8 mouse cellular contexts compared by ENCODE assay signal in the genomic region with DNA sequence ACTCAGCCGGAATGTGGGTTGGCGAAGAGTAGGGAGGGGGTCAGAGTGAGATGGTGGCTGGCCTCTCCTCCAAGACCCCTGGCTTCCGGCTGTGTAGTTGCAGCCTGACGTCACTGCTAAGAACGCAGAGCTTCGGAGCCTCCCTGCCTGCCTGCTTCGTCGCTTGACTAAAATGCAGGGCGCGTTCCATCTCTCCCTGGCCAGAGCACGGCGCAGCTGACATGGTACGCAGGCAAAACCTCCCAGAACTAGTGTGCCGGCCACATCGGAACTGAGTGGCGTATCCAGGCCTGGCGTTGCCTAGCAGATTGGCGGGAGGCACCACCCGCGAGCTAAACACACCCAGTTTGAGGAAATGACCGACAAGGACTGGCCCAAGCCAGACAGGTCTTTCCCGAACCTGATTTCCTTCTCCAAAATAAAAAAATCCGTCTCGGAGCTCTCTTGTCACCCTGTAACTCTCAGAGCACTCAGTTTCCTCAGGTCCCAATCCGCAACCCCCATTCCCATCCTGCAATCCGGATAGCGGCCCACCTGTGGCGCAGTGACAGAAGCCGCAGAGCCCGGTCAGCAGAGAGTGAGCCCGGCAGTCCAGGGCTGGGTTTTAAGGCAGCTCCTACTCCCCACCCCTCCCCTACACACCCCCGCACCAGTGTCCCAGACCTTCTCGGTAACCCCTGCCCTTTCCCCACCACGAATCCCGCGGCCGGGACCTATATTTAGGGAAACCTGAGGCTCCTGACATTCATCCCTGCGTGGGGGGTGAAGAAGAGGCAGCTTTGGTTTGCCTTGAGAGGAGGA. TPM values are rescaled to one million over a fixed set of nuclear protein-coding genes. Genes with fewer than 3 reads are reported as not detected.
DNase-seq lines count a peak whose midpoint lies in the region; ATAC-seq and TF ChIP-seq lines count a peak whose summit lies in the region.

No protein-coding gene starts in this region.

- H3K4me1 ChIP-seq in kidney, postnatal 0 days (replicated peaks; ENCODE audit: insufficient read depth, low read length): peaks cover 4% of the 10 kb centered on the region; the same call in 1 of the 2 replicates
- H3K4me1 ChIP-seq in ES-E14 (ENCODE audit: control insufficient read depth in 2 of 2, insufficient read depth in 2 of 2, low read length in 2 of 2, poor library complexity in 1 of 2): peaks cover 0 to 13% of the 10 kb centered on the region in 2 experiments; a peak in 1 of 4 replicates
- H3K4me1 ChIP-seq in intestine, embryonic 15.5 days (replicated peaks): peaks cover 33% of the 10 kb centered on the region
- H3K4me1 ChIP-seq in midbrain, embryonic 15.5 days: peaks cover 37% of the 10 kb centered on the region

- H3K4me2 ChIP-seq in kidney, postnatal 0 days (ENCODE audit: low read length): peak overlapping the region; percentile 71
- peak overlapping the region; percentile 80 for H3K4me2 ChIP-seq in intestine, embryonic 15.5 days (replicated peaks)
- peak overlapping the region; percentile 83 for H3K4me2 ChIP-seq in midbrain, embryonic 15.5 days

- peak; percentile 38; the same call in 1 of the 2 replicates for TF ChIP-seq CTCF in kidney, postnatal 0 days (IDR thresholded peaks at IDR 0.05; ENCODE audit: low read depth)

- peak overlapping the region; percentile 96 for H3K27ac ChIP-seq in kidney, postnatal 0 days
- H3K27ac ChIP-seq in ES-E14 (ENCODE audit: insufficient read depth, low read depth, low read length, poor library complexity, severe bottlenecking): peak overlapping the region; percentile 92
- H3K27ac ChIP-seq in intestine, embryonic 15.5 days: peak overlapping the region; percentile 99
- peak overlapping the region; percentile 93 for H3K27ac ChIP-seq in midbrain, embryonic 15.5 days

- peak; percentile 89 for ATAC-seq in kidney, postnatal 0 days (replicated peaks; ENCODE audit: low FRiP score, low read depth)
- ATAC-seq in intestine, embryonic 15.5 days: peak; percentile 91
- peak; percentile 90 for ATAC-seq in midbrain, embryonic 15.5 days (replicated peaks)

- H3K36me3 ChIP-seq in kidney, postnatal 0 days (ENCODE audit: insufficient read depth, low read length): peaks cover 18% of the 10 kb centered on the region
- H3K36me3 ChIP-seq in ES-E14 (ENCODE audit: control insufficient read depth, insufficient read depth, low read length, poor library complexity, severe bottlenecking): peaks cover 37% of the 10 kb centered on the region
- peaks cover 24% of the 10 kb centered on the region for H3K36me3 ChIP-seq in intestine, embryonic 15.5 days
- peaks cover 11% of the 10 kb centered on the region for H3K36me3 ChIP-seq in midbrain, embryonic 15.5 days (replicated peaks)

- in situ Hi-C loops in ES-E14 (cut with MboI; ENCODE audit: low sequenced_read_pairs in 2 of 2, unreplicated experiment in 2 of 2): no loop called here

- peak; percentile 97 for DNase-seq in kidney, postnatal 0 days (ENCODE audit: low spot score)
- DNase-seq in kidney, adult 11 months: no peak
- DNase-seq in ES-E14 (ENCODE audit: low read depth, low spot score) (peak; percentile 78), MN1 (ENCODE audit: low spot score) (no peak)
- peak; percentile 74 to 80 for DNase-seq in cerebellum, adult 18-20 months
- DNase-seq in frontal cortex, postnatal 14 days (ENCODE audit: low spot score in 2 of 2): peak; percentile 81 to 87

- no peaks in the 10 kb centered on the region for H3K9me3 ChIP-seq in kidney, postnatal 0 days (replicated peaks; ENCODE audit: low read length)
- no peaks in the 10 kb centered on the region for H3K9me3 ChIP-seq in ES-E14 (ENCODE audit: control insufficient read depth, insufficient read depth, low read depth, low read length)
- no peaks in the 10 kb centered on the region for H3K9me3 ChIP-seq in intestine, embryonic 15.5 days
- H3K9me3 ChIP-seq in midbrain, embryonic 15.5 days: no peaks in the 10 kb centered on the region

- H3K27me3 ChIP-seq in kidney, postnatal 0 days (ENCODE audit: insufficient read depth, low read length): no peaks in the 10 kb centered on the region
- no peaks in the 10 kb centered on the region for H3K27me3 ChIP-seq in intestine, embryonic 15.5 days (replicated peaks)
- H3K27me3 ChIP-seq in midbrain, embryonic 15.5 days (replicated peaks): no peaks in the 10 kb centered on the region

- peak overlapping the region; percentile 62 for H3K9ac ChIP-seq in kidney, postnatal 0 days (ENCODE audit: low read depth, low read length)
- H3K9ac ChIP-seq in ES-E14 (ENCODE audit: insufficient read depth, low read depth, low read length, poor library complexity, severe bottlenecking): peak overlapping the region; percentile 76
- H3K9ac ChIP-seq in intestine, embryonic 15.5 days: peak overlapping the region; percentile 68
- peak overlapping the region; percentile 65 for H3K9ac ChIP-seq in midbrain, embryonic 15.5 days

- peak overlapping the region; percentile 75 for H3K4me3 ChIP-seq in kidney, postnatal 0 days (replicated peaks; ENCODE audit: low read depth, low read length)
- H3K4me3 ChIP-seq in ES-E14 (ENCODE audit: insufficient read depth in 1 of 2, low read depth in 1 of 2, low read length in 2 of 2, poor library complexity in 1 of 2, severe bottlenecking in 1 of 2): peak overlapping the region; percentile 70 to 89
- H3K4me3 ChIP-seq in intestine, embryonic 15.5 days (replicated peaks): peak overlapping the region; percentile 83
- H3K4me3 ChIP-seq in midbrain, embryonic 15.5 days: peak overlapping the region; percentile 66

- WGBS in kidney, postnatal 0 days: 2% methylated on average over 36 of the region's 38 CpGs
- 1% methylated on average over 38 of the region's 38 CpGs for WGBS in intestine, embryonic 15.5 days
- 2% methylated on average over 37 of the region's 38 CpGs for WGBS in midbrain, embryonic 15.5 days

TF ChIP-seq in ES-E14, 5 proteins besides CTCF, POLR2A, EP300 and RAD21:
- TF ChIP-seq MAFK (IDR thresholded peaks at IDR 0.05; ENCODE audit: insufficient read depth, low read depth, low read length): peak; percentile 75
- no peak for TF ChIP-seq ZC3H11A (IDR thresholded peaks at IDR 0.05; ENCODE audit: borderline replicate concordance, low read depth, low read length)

RNA-seq across cellular contexts. Expression of a gene that starts 2.2 kb away (rescaled TPM):
- polyA plus RNA-seq in kidney, postnatal 0 days (2015; fragmentation: Nextera tagmentation; extraction: Ambion mirVana): 0.11 and 0.14 TPM in 2 replicates
- 1.9 and 2.5 TPM in 2 replicates for total RNA-seq in ES-E14 (2012; rRNA removed)
- 1.2 and 1.5 TPM in 2 replicates for polyA plus RNA-seq in intestine, embryonic 15.5 days (2015; fragmentation: Nextera tagmentation; extraction: Ambion mirVana)
- polyA plus RNA-seq in midbrain, embryonic 15.5 days (2015; fragmentation: Nextera tagmentation; extraction: Ambion mirVana): 60.4 and 65.4 TPM in 2 replicates

RNA-seq across cellular contexts. Expression of a gene that starts 7.4 kb away (rescaled TPM):
- 189 and 192 TPM in 2 replicates for polyA plus RNA-seq in kidney, postnatal 0 days (2015; fragmentation: Nextera tagmentation; extraction: Ambion mirVana)
- 260 and 291 TPM in 2 replicates for total RNA-seq in ES-E14 (2012; rRNA removed)
- polyA plus RNA-seq in intestine, embryonic 15.5 days (2015; fragmentation: Nextera tagmentation; extraction: Ambion mirVana): 248 and 256 TPM in 2 replicates
- polyA plus RNA-seq in midbrain, embryonic 15.5 days (2015; fragmentation: Nextera tagmentation; extraction: Ambion mirVana): 191 and 192 TPM in 2 replicates

RNA-seq across cellular contexts. Expression of a gene that starts 18.4 kb away (rescaled TPM):
- 0.21 and 0.26 TPM in 2 replicates for polyA plus RNA-seq in kidney, postnatal 0 days (2015; fragmentation: Nextera tagmentation; extraction: Ambion mirVana)
- total RNA-seq in ES-E14 (2012; rRNA removed): 0.89 and 1.7 TPM in 2 replicates
- 0.34 and 0.43 TPM in 2 replicates for polyA plus RNA-seq in intestine, embryonic 15.5 days (2015; fragmentation: Nextera tagmentation; extraction: Ambion mirVana)
- polyA plus RNA-seq in midbrain, embryonic 15.5 days (2015; fragmentation: Nextera tagmentation; extraction: Ambion mirVana): 0.37 and 0.57 TPM in 2 replicates

RNA-seq across cellular contexts. Expression of a gene that starts 22.9 kb away (rescaled TPM):
- polyA plus RNA-seq in kidney, postnatal 0 days (2015; fragmentation: Nextera tagmentation; extraction: Ambion mirVana): 158 and 188 TPM in 2 replicates
- total RNA-seq in ES-E14 (2012; rRNA removed): 19.4 and 20.8 TPM in 2 replicates
- 66.9 and 71.2 TPM in 2 replicates for polyA plus RNA-seq in intestine, embryonic 15.5 days (2015; fragmentation: Nextera tagmentation; extraction: Ambion mirVana)
- 201 and 224 TPM in 2 replicates for polyA plus RNA-seq in midbrain, embryonic 15.5 days (2015; fragmentation: Nextera tagmentation; extraction: Ambion mirVana)

RNA-seq across cellular contexts. Expression of a gene that starts 31.8 kb away (rescaled TPM):
- 0.37 TPM in 1 of 2 replicates, not detected in the other for polyA plus RNA-seq in kidney, postnatal 0 days (2015; fragmentation: Nextera tagmentation; extraction: Ambion mirVana)
- not detected in 2 replicates for total RNA-seq in ES-E14 (2012; rRNA removed)
- polyA plus RNA-seq in intestine, embryonic 15.5 days (2015; fragmentation: Nextera tagmentation; extraction: Ambion mirVana): not detected in 2 replicates
- polyA plus RNA-seq in midbrain, embryonic 15.5 days (2015; fragmentation: Nextera tagmentation; extraction: Ambion mirVana): not detected in 2 replicates

Comparison
In these comparisons a context has a peak if more than half of its experiments do, and no peak if none do; other contexts are left out.
1. DNase-seq: peak in kidney, postnatal 0 days (single experiment), ES-E14 (single experiment), cerebellum, adult 18-20 months (2 of 2) and frontal cortex, postnatal 14 days (2 of 2); none in kidney, adult 11 months (single experiment) and MN1 (single experiment).
2. RNA of a gene that starts 2.2 kb away (polyA plus RNA-seq): 60.4 to 65.4 TPM in midbrain, embryonic 15.5 days; 1.2 to 1.5 TPM in intestine, embryonic 15.5 days and 0.11 to 0.14 TPM in kidney, postnatal 0 days; every median in the first group is over 10 times any median in the second.
3. Peak in every context shown above with its lines, with median percentiles within 50 percentile points of each other: ATAC-seq, H3K27ac ChIP-seq, H3K4me2 ChIP-seq, H3K4me3 ChIP-seq and H3K9ac ChIP-seq.